Mouse (Mus musculus) adrenal gland, postnatal 14 days (tissue): ENCODE results near the gene Gpr183. TPM values are rescaled to one million over a fixed set of nuclear protein-coding genes. Genes with fewer than 3 reads are reported as not detected.

Source experiments
- DNase-seq: peaks from one replicate; pipeline ENCODE4 v3.0.0; 2021; ENCODE audit warnings: mixed read lengths
- long read RNA-seq, 2 experiments: library from polyadenylated mRNA; stranded (forward); transcript quantifications; one replicate each; pipeline ENCODE4 v2.0.0; 2021
- total RNA-seq: library from RNA; stranded (reverse); gene quantifications from 2 replicates; pipeline ENCODE4 v1.2.3, GENCODE M21; 2021

The Gpr183 gene
- 0.48 and 2.3 TPM in 2 replicates for total RNA-seq
- long read RNA-seq, experiment 1, partial matches to known transcripts: 0 of 3 reads
- long read RNA-seq, experiment 1, other reads (novel, unspliced or antisense): 0 of 3 reads
- long read RNA-seq, experiment 2, partial matches to known transcripts: 0 of 1 reads
- long read RNA-seq, experiment 2, other reads (novel, unspliced or antisense): 0 of 1 reads

DNA sequence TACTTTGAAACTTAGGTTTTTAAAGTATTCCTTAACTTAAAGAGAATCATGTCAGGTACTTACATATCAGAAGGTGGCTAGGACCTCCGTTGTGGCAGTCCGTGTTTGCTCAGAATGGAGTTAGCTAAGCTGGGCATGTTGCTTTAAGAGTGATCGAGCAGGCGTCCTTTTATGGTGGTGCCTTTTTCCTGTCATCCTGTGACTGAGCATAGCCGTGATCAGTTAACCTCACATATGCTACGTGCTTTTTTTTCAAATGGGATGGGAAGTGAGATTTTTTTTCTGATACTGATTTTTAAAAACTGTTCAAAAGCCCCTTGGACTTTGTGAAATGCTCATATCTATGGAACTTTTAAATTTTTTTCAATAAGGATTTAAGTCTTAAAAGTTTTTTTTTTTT lies at the start of gene Gpr183:
TSS of gene Gpr183 (minus strand) at position 206 of the 400 bp plus-strand sequence.
- DNase-seq: no peak

DNA sequence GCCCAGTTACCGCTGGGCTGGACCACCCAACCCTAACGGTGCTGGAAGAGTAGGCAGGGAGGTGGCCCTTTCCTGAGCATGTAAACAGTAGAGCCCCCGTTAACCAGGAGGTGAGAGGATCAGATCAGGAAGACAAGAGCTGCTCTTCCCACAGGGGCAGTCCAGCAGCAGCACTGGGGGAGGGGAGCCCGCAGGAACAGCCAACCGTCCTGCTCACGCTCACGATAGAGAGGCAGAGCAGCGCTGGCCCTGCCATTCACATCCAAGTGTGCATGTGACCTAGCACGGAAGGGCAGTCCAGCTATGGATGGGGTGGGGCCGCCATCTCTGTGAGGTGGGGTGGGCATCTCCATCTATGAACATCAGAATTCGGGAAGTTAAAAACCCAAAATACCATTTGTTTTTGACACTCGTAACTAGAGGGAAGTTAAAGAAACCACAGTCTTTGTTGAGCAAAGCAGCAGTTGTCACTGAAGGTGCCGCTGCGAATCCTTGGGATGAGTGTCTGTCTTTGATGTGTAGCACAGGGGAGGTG lies 48.5 kb upstream of the Gpr183 start:
- DNase-seq: no peak

DNA sequence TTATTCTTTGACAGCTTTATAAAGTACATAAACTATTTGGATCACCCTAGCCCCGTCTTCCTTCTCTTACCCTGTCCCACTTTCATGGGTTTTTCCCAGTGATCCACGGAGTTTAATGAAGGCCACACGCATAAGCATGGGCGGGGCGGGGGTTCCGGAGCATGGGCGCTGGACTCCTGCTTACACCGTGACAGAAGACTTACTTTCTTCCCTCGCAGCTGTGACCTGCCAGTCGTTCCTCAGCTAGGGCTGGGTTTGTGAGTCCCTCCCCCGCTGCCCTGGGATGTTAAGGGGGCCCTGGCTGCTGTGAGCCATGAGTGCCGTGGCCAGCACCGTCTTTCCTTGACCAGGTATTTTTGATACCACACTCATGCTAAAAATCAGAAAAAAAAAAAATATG lies 47.8 kb upstream of the Gpr183 start:
- no peak for DNase-seq

DNA sequence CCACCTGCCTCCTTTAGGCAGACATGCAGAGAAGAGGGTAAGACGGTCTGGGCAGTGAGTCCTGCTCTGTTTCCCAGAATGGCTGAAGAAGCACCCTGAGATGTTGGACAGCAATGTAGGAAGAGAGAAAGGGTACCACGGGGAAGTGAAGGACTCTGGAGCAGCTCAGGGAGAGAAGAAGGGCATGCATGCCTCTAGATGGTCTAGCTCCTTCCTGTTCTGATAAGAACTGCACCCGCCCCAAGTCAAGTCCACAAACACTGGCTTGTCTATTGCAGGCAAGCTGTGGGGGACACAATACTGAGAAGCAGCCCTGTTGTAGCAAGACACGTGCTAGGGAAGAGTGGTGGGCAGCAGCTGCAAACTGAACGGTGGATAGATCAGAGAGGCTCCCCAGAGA lies 47.2 kb upstream of the Gpr183 start:
- DNase-seq: no peak

DNA sequence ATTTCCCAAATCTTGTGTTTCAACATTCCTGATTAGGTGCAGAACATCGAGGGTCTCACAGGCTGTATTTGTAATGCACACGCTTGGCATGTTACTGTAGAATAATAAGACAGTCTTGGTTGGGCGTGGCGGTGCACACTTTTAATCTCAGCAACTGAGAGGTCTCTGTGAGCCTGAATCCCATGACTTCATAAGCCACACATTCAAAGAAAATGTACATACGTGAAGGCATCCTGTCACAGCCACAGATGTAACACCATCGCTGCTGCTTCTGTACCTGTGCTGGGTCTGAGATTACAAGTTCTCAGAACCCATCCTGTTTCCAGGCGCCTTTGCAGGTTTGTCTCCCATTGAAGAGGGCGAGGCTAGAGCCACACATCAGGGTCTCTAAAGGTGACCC lies 46.8 kb upstream of the Gpr183 start:
- no peak for DNase-seq

DNA sequence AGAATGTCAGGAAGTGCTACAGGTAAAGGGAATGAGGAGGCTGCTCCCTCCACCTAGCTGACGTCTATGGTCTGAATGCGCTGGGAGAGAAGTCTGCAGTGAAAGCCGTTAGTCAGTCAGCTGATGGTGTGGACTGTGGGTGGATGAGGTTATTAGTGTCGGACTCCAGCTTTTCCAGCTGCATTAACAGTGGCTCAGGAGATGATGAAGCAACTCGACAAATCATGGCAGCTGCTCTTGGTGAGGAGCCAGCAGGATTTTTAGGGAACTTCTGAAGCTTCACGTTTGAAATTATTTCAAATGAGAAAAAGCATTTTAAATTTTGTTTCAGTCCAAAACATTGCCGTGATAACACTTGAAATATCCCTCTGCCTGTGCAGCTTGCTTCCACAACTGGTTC lies 45.3 kb upstream of the Gpr183 start:
- no peak for DNase-seq

DNA sequence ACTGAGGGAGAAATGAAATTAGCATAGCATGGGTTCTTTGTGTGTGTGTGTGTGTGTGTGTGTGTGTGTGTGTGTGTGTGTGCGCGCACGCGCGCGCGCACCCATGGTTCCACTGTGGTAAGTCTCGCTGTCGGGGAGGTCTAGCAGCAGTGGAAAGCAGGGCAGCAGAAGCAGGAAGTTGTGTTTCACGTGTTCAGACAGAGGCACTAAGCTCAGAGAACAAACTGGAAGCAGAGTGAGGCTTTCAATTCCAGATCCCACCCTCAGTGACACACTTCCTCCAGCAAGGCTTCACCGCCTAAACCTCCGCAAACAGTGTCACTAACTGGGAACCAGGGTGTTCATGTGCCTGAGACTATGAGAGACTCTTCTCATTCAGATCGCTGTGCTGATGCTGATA lies 44.5 kb upstream of the Gpr183 start:
- DNase-seq: peak; percentile 29

DNA sequence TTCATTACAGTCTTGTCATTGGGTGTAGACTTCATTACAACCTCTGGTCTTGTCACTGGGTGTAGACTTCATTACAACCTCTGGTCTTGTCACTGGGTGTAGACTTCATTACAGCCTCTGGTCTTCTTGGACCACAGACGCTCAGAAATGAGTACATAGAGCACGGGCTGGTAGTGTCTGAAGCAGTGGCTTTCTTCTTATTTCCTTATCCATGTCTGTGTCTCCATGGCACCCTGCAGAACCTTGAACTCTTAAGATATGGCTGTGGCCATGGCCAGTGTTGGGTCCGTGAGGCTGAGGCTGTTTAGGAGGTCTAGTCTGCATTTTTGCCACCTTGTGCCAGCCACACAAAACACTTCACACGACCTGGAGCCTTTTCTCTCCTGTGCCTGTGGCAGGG lies 43.3 kb upstream of the Gpr183 start:
- no peak for DNase-seq

DNA sequence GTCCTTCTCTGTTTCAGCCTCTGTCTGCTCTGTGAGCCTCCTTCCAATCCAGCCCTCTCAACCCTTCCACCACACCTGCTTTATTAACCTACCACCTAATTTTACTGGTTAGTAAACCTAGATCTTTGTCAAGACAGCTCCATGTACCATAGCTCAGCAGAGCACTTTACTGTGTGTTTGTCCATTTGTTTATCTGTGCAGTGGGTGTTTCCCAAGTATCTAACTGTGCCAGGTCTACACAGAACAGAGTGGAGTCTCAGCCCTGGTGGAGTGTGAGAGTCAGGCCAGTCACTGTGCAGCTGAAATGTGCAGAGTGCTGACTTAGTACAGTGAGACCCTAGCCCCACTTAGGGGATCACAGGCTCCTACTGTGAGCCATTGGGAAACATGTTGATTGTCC lies 38.8 kb upstream of the Gpr183 start:
- no peak for DNase-seq

DNA sequence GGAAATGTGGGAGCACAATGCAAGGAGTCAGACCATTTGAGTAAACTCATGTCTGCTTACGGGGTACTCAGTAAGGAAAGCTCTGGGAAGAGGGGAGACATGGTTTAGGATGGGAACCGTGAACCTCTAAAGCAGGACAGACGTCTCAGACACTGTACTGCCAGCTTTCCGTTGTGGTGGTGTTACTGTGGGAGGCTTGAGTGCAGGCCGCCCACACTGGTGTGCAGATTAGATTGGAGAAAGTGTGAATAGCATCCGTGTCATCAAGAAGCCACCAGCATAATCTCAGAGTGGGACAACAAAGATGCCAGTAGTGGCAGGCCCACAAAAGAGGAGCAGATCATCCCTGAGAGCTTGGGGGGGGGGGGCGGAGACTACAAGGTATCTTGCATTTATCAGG lies 37.2 kb upstream of the Gpr183 start:
- DNase-seq: peak; percentile 1

DNA sequence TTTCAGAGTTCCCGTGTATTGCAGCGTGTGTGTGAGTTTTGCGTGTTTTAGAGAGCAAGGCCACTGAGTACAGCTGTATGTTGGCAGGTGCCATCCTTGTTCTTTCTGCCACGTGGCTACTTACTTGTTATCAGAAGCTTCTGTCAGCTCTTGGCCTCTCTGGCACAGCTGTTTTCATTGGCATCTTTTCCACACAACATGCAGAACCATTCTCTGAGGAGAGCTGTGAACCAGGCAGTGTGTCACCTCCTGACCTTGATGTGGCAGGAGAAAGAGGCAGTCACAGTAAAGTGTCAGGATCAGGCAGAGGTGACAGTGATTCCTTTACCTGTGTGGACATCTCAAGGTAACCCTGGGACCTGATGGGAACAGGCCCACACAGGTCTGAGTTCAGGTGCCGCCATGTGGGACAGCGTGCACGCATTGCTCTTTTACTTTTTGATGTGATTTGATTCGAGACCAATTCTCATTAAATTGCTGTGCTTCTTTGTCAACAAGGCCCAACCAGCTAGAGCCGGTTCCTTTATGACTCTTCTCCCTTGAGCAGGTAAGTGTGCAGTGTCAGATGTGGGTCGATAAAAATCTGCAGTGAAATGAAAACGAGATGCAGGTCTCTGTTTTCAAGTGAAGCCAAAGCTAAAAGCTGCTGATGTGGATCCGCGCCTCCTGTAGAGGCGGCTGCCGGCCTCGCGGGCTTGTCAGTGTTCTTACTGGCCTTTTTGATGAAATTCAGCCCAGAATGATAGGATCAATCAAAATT lies 35.5 kb upstream of the Gpr183 start:
- DNase-seq: no peak

DNA sequence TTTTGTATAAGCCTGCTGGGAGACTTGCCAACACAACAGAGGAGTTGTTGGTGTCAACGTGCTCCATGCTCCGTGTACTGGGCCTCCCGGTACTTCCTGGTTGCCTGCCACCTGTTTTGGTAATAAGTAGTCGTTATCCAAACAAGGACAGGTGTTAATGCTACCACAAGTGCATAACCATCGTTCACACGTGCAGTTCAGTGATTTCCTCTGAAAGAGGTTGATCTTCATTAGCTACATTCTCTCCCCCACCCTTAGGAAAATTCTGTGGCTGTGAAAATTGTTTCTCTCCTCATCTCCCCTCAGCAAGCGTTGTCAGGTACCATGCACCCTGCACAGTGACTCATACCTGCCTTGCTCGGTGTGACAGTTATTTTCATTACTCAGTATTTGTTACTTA lies 34.5 kb upstream of the Gpr183 start:
- DNase-seq: no peak

DNA sequence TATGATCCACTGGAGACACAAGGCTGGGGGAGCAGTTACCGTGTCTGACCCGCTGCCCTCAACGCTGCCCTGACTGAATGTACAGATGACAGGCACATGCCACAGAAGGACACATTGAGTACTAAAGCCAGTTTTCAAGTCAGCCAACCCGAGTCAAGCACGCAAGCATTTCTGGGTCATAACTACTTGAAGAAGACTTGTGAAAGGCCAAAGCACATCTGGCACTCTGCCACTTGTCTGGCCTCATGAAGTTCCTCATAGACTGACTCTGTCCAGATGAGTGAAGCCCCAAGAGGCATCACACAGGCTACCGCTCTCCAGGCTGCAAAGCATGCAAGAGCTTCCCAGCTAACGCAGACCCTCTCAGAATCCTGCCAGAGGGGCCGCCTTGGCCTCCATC lies 31.8 kb upstream of the Gpr183 start:
- DNase-seq: peak; percentile 76

DNA sequence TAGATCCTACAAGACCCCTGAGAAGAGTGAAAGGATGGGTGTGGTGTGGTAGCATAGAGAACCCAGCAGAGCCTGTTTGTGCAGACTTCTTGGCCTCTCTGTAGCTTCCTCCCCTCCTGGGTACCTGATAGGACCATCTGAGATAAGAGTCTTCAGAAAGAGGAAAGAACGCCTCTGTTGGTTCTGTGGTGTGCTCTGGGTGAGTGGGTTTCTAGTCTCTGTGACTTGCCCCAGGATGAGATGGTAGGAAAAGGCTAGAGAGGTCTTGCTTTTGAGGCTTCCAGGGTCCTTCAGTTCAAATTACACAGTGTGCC lies 30.5 kb upstream of the Gpr183 start:
- DNase-seq: no peak

DNA sequence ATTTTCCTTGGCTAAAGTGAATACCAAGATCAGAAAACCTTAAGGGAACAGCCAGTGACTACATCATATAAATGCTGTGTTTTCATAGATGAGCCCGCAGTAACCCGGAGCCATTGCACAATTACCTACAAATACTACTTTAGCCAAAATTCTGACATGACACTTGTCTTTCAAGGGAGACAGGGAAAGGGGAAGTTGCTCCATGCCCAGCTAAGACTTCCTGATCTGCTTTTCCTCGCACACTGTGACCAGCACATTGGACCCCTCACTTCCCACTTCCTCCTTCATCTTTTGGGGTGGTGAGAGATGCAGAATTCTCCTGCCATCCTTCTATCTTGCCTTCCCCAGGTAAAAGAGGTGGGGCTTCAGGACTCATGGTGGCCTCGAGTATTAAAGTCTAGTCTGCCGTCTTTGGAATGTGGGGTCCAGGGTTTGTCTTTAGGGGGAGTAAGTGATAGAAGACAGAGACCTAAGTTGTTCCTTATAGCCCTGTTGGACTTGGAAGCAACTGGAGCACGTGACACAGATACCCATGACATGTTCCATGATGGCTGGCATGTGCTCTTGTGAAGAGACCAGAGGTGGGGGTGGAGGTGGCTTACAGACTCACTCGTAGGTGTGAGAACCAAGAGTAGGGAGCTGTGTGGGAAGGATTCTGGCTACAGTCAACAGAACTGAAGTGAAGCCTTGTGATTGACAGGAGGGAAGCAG lies 30.0 kb upstream of the Gpr183 start:
- DNase-seq: no peak

DNA sequence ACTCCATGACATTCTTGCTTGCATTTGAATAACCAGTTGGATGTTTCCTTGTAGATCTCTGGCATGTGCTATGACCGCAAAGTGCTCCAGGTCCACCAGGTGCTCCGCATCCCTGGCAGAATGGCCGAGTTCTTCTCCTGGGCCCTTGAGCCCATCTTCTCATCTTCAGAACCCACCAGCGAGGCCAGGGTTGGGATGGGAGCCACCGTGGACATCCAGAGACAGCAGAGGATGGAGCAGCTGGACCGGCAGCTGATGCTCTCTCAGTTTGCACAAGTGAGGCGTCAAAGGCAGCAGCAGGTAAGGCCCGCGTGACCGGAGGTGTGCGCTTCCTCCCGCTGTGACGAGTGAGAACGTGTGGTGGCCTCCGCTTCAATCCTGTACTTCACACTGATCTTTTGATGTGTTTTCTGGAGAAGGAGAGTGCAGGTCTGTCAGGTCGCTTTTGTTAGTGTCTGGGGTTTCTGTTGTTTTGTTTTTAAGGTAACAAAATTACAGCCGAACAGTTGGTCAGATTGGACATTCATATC lies 29.2 kb upstream of the Gpr183 start:
- DNase-seq: no peak

DNA sequence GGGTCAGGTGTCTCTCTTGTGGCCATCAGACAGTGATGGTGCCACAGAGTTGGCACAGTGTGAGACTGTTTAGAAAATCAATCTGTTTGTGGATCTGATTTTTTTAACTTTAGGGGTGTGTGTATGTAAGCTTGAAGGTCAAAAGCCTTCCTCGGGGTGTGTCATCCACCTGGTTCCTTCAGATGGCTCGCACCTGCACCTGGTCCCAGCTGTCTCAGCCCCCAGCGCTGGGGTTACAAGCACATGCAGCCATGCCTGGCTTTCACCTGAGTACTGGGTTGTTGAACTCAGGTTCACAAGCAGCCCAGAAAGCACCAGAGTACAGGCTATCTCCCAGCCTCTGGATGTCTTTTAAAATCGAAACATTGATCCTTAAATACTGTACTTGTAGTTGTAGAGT lies 28.6 kb upstream of the Gpr183 start:
- no peak for DNase-seq

DNA sequence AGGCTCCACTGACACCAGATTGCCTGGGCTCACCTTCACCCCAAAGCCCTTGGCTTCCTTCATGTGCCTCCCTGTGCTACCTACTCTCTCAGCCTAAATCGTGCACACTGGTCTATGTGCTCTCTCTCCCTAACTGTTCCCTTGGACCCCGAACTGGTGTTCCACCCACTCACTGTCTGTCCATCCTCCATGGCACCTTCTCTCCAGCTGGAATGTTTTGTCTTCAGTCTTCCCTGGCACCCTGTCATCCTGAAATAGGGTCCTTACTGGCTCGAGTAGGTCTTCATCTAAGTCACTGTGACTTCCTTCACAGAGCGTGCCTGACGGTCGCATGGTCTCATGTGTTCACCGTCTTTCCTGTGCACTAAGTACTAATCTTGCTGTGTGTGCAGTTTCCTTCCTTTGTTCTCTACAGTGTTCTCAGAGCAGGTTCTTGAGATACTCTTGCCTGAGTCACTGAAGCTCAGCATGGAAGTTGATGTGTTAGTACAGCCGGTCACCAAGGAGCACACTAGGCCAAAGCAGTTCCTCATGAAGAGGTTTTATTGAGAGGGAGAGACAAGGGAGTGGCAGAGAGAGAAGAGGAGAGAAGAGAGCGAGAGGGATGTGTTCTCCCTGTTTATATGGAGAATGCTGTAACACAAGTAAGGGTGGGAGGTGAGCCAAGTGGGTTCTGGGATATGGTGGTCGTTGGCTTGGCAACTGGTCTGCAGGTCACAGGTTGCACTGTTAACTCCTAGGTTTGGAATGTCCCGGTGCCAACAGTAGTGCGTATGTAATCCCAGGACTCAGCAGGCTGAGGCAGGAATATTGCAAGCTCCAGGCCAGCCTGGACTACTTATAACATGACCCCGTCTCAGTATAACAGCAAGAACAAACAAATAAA lies 27.6 kb upstream of the Gpr183 start:
- DNase-seq: no peak

DNA sequence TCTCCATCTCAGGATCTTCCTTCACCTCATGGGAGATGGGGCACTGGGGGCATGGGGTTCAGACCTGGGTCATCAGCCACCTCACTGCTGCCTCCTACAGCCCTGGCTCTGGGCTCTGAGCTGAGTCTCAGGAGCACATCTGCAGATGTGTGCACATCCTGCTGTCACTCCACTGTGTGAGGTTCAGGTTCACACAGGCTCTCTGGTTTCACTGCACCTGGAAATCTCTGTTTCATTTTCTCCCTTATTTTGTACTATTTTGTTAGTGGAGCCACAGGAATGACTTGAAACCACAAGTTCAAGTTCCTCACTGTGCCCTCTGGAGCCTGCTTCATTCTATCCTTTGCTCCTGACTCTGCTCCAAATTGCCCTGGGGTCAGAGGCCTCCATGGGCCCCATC lies 26.9 kb upstream of the Gpr183 start:
- DNase-seq: no peak

DNA sequence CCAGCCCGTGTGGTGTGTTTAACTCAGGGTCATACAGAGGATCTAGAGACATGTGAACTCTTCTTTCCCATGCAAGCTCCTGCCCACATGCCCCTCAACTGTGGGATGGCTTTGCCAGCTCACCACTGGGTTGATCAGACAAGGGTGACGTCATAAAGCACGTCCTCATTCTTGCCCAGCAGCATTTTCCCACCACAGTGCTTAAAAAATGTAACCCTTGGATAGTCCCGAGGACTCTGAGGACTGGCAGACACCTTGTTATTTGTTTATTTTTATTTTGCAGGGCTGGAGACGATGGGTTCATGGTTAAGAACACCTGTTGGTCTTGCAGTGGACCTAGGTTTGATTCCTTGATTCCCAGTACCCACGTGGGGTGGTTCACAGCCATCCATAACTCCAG lies 25.9 kb upstream of the Gpr183 start:
- DNase-seq: no peak

DNA sequence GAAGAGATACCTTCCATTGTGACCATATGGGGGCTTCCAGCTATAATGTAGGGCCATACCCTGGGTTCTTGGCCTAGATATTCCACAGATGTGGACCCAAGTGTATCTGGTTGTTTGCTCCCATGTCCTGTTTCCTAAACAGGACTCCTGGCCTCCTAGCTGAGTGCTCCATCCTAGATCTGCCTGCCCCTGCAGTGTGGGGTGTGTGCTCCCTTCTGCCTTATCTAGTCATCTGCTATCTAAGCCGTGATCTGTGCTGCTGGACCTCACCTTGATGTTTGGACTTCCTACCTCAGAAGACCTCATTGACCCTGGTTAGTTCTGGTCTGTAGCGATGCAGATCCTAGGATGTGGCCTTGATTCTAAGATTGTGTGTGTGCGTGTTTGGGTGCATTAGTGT lies 24.9 kb upstream of the Gpr183 start:
- DNase-seq: no peak

DNA sequence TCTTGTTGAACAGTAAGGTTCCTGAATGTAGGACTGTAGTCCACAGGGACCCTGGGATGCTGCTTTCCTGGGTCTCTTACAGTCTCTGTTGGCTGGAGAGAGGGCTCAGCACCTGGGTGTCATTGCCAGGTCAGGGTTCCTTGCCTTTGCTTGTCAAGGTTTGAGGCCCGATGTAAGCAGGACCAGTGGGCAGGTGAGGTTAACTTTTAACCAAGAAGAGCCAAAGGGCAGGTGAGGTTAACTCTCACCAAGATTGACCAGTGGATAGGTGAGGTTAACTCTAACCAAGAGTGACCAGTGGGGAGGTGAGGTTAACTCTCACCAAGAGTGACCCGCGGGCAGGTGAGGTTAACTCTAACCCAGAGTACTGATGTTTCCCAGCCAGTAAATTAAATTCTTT lies 24.3 kb upstream of the Gpr183 start:
- no peak for DNase-seq
